Mouse (Mus musculus) midbrain, embryonic 15.5 days (tissue): ENCODE data around the gene Atp6v0a2. TPM values are rescaled to one million over a fixed set of nuclear protein-coding genes. Genes with fewer than 3 reads are reported as not detected.

Source experiments
- ATAC-seq: fragments of 200-750 bp; cut with Nextera tagmentation; replicated peaks from 2 replicates; pipeline ENCODE4 v1.8.0; 2017; ENCODE audit warnings: moderate TSS enrichment
- H3K27ac ChIP-seq: fragments of 300-500 bp; sonication (generic); 2 replicates; pipeline ENCODE4 v1.5.1; 2015; ENCODE audit warnings: mild to moderate bottlenecking, inconsistent platforms
- H3K27me3 ChIP-seq: fragments of 300-500 bp; sonication (generic); replicated peaks from 2 replicates; pipeline ENCODE4 v1.6.1; 2015; ENCODE audit warnings: inconsistent platforms
- H3K36me3 ChIP-seq: fragments of 300-500 bp; sonication (generic); replicated peaks from 2 replicates; pipeline ENCODE4 v1.6.1; 2015; ENCODE audit warnings: inconsistent platforms
- H3K4me1 ChIP-seq: fragments of 300-500 bp; sonication (generic); 2 replicates; pipeline ENCODE4 v1.6.1; 2015; ENCODE audit warnings: inconsistent platforms
- H3K4me2 ChIP-seq: fragments of 300-500 bp; sonication (generic); 2 replicates; pipeline ENCODE4 v1.6.1; 2015; ENCODE audit warnings: inconsistent platforms, mild to moderate bottlenecking, moderate library complexity
- H3K4me3 ChIP-seq: fragments of 300-500 bp; sonication (generic); 2 replicates; pipeline ENCODE4 v1.5.1; 2015; ENCODE audit warnings: mild to moderate bottlenecking, inconsistent platforms
- H3K9ac ChIP-seq: fragments of 300-500 bp; sonication (generic); 2 replicates; pipeline ENCODE4 v1.6.1; 2015; ENCODE audit warnings: mild to moderate bottlenecking, inconsistent platforms
- H3K9me3 ChIP-seq: fragments of 300-500 bp; sonication (generic); 2 replicates; pipeline ENCODE4 v1.6.1; 2016; ENCODE audit warnings: inconsistent platforms
- WGBS: fragments of 180-500 bp; shearing (Covaris S2); methylation state at CpG from one replicate; pipeline ENCODE4 v1.1.7; 2015; ENCODE audit warnings: mixed read lengths; 5-methylcytosine and 5-hydroxymethylcytosine counted together
- polyA plus RNA-seq: library from polyadenylated mRNA; unstranded; fragments of >200 nt; fragmentation: Nextera tagmentation; extraction: Ambion mirVana; gene quantifications from 2 replicates; pipeline ENCODE4 v1.2.1, GENCODE M21; 2015

The Atp6v0a2 gene
- polyA plus RNA-seq, 1 experiment from 2014 or later = 44.4 TPM

GRCm38 (mm10) chr5:124713741-124714140, 85.4 kb downstream of the Atp6v0a2 start:
- Histone ChIP-seq H3K36me3 (peaks cover 49% of the 10 kb centered on the region), H3K27ac (no peak overlapping the region), H3K9ac (no peak overlapping the region), H3K4me3 (no peak overlapping the region), H3K27me3 (no peaks in the 10 kb centered on the region), H3K4me1 (no peaks in the 10 kb centered on the region), H3K4me2 (no peak overlapping the region), H3K9me3 (no peaks in the 10 kb centered on the region)
- ATAC-seq = no peak
- 93% methylated on average over 5 of the region's 5 CpGs for WGBS

- H3K27ac ChIP-seq = no peak overlapping the region
- WGBS = 91% methylated on average over 8 of the region's 8 CpGs
- no peak for ATAC-seq
These were observed 86.8 kb downstream of the Atp6v0a2 start for GRCm38 (mm10) chr5:124715135-124715534.

GRCm38 (mm10) chr5:124717969-124718368, 89.6 kb downstream of the Atp6v0a2 start:
- peaks cover 72% of the 10 kb centered on the region for H3K36me3 ChIP-seq
- no peak overlapping the region for H3K27ac ChIP-seq
- H3K4me1 ChIP-seq = no peaks in the 10 kb centered on the region
- no peak overlapping the region for H3K4me3 ChIP-seq
- H3K9ac ChIP-seq = no peak overlapping the region
- H3K4me2 ChIP-seq = no peak overlapping the region
- 96% methylated on average over 11 of the region's 11 CpGs for WGBS
- no peaks in the 10 kb centered on the region for H3K27me3 ChIP-seq
- H3K9me3 ChIP-seq = no peaks in the 10 kb centered on the region
- ATAC-seq = no peak

More at GRCm38 (mm10) chr5:124715135-124715534, 86.8 kb downstream of the Atp6v0a2 start:
- no peaks in the 10 kb centered on the region for H3K9me3 ChIP-seq
- no peak overlapping the region for H3K9ac ChIP-seq
- H3K4me1 ChIP-seq = no peaks in the 10 kb centered on the region
- no peak overlapping the region for H3K4me2 ChIP-seq
- H3K27me3 ChIP-seq = no peaks in the 10 kb centered on the region
- no peak overlapping the region for H3K4me3 ChIP-seq
- peaks cover 63% of the 10 kb centered on the region for H3K36me3 ChIP-seq

GRCm38 (mm10) chr5:124718396-124718795, 90.0 kb downstream of the Atp6v0a2 start:
- Histone ChIP-seq H3K4me3 (no peak overlapping the region), H3K4me2 (no peak overlapping the region), H3K9ac (no peak overlapping the region), H3K9me3 (no peaks in the 10 kb centered on the region), H3K36me3 (peaks cover 72% of the 10 kb centered on the region), H3K27me3 (no peaks in the 10 kb centered on the region), H3K4me1 (no peaks in the 10 kb centered on the region), H3K27ac (no peak overlapping the region)
- no peak for ATAC-seq
- 94% methylated on average over 7 of the region's 7 CpGs for WGBS

GRCm38 (mm10) chr5:124723125-124723524, 94.7 kb downstream of the Atp6v0a2 start:
- Histone ChIP-seq H3K4me2 (no peak overlapping the region), H3K9me3 (no peaks in the 10 kb centered on the region), H3K9ac (no peak overlapping the region), H3K27me3 (no peaks in the 10 kb centered on the region), H3K4me3 (no peak overlapping the region), H3K36me3 (peaks cover 49% of the 10 kb centered on the region), H3K4me1 (0 out of 2 replicates have a peak, but pooled peaks cover 6% of the 10 kb centered on the region), H3K27ac (no peak overlapping the region)
- ATAC-seq = no peak
- WGBS = 94% methylated on average over 6 of the region's 6 CpGs

GRCm38 (mm10) chr5:124724997-124725396, 96.6 kb downstream of the Atp6v0a2 start, which contains the start of gene Dnah10:
Gene Dnah10 (plus strand): TSS chr5:124725085.
- 0 out of 2 replicates have a peak, but pooled peaks have one; percentile 50 for ATAC-seq
- Histone ChIP-seq H3K4me1 (0 out of 2 replicates have a peak, but pooled peaks cover 6% of the 10 kb centered on the region), H3K9ac (no peak within 1 kb of the TSS; the same call in 1 of the 2 replicates), H3K27me3 (no peaks in the 10 kb centered on the region), H3K9me3 (no peaks in the 10 kb centered on the region), H3K27ac (no peak within 1 kb of the TSS), H3K4me3 (0 out of 2 replicates have a peak within 1 kb of the TSS, but pooled peaks have one; percentile 7), H3K36me3 (peaks cover 31% of the 10 kb centered on the region), H3K4me2 (peak within 1 kb of the TSS; percentile 37)
- 8% methylated on average over 29 of the region's 29 CpGs for WGBS

GRCm38 (mm10) chr5:124729662-124730206, 101.4 kb downstream of the Atp6v0a2 start:
- Histone ChIP-seq H3K9me3 (no peaks in the 10 kb centered on the region), H3K4me3 (0 out of 2 replicates have a peak overlapping the region, but pooled peaks have one; percentile 5), H3K27ac (no peak overlapping the region), H3K4me1 (0 out of 2 replicates have a peak, but pooled peaks cover 5% of the 10 kb centered on the region), H3K27me3 (no peaks in the 10 kb centered on the region), H3K36me3 (no peaks in the 10 kb centered on the region), H3K9ac (no peak overlapping the region), H3K4me2 (peak overlapping the region; percentile 34)
- ATAC-seq = no peak
- 20% methylated on average over 21 of the region's 21 CpGs for WGBS

- no peaks in the 10 kb centered on the region for H3K27me3 ChIP-seq
- H3K27ac ChIP-seq = no peak overlapping the region
- H3K4me2 ChIP-seq = no peak overlapping the region
- H3K9me3 ChIP-seq = no peaks in the 10 kb centered on the region
- no peaks in the 10 kb centered on the region for H3K4me1 ChIP-seq
- H3K9ac ChIP-seq = no peak overlapping the region
- no peak overlapping the region for H3K4me3 ChIP-seq
- WGBS = 90% methylated on average over 12 of the region's 12 CpGs
- ATAC-seq = no peak
- no peaks in the 10 kb centered on the region for H3K36me3 ChIP-seq
These were observed 105.6 kb downstream of the Atp6v0a2 start for GRCm38 (mm10) chr5:124733961-124734360.

GRCm38 (mm10) chr5:124741898-124742599, 113.7 kb downstream of the Atp6v0a2 start:
- Histone ChIP-seq H3K9me3 (no peaks in the 10 kb centered on the region), H3K9ac (no peak overlapping the region), H3K27ac (no peak overlapping the region), H3K36me3 (no peaks in the 10 kb centered on the region), H3K27me3 (no peaks in the 10 kb centered on the region), H3K4me3 (no peak overlapping the region), H3K4me1 (no peaks in the 10 kb centered on the region), H3K4me2 (no peak overlapping the region)
- 96% methylated on average over 21 of the region's 21 CpGs for WGBS
- ATAC-seq = no peak

- no peak for ATAC-seq
- H3K36me3 ChIP-seq = no peaks in the 10 kb centered on the region
- H3K9me3 ChIP-seq = no peaks in the 10 kb centered on the region
- H3K4me2 ChIP-seq = no peak overlapping the region
- no peaks in the 10 kb centered on the region for H3K4me1 ChIP-seq
- H3K4me3 ChIP-seq = no peak overlapping the region
- H3K27me3 ChIP-seq = no peaks in the 10 kb centered on the region
- 84% methylated on average over 3 of the region's 3 CpGs for WGBS
- no peak overlapping the region for H3K27ac ChIP-seq
- no peak overlapping the region for H3K9ac ChIP-seq
These were observed 115.5 kb downstream of the Atp6v0a2 start for GRCm38 (mm10) chr5:124743841-124744240.

- no peak overlapping the region for H3K4me2 ChIP-seq
- ATAC-seq = no peak
- no peak overlapping the region for H3K27ac ChIP-seq
- H3K9me3 ChIP-seq = no peaks in the 10 kb centered on the region
- H3K4me1 ChIP-seq = no peaks in the 10 kb centered on the region
- H3K9ac ChIP-seq = no peak overlapping the region
- 93% methylated on average over 15 of the region's 15 CpGs for WGBS
- no peaks in the 10 kb centered on the region for H3K27me3 ChIP-seq
- no peak overlapping the region for H3K4me3 ChIP-seq
- H3K36me3 ChIP-seq = no peaks in the 10 kb centered on the region
These were observed 117.8 kb downstream of the Atp6v0a2 start for GRCm38 (mm10) chr5:124746220-124746619.

GRCm38 (mm10) chr5:124748296-124748695, 119.9 kb downstream of the Atp6v0a2 start:
- no peak overlapping the region for H3K4me3 ChIP-seq
- no peaks in the 10 kb centered on the region for H3K9me3 ChIP-seq
- no peak overlapping the region for H3K4me2 ChIP-seq
- H3K36me3 ChIP-seq = no peaks in the 10 kb centered on the region
- 88% methylated on average over 18 of the region's 18 CpGs for WGBS
- H3K9ac ChIP-seq = no peak overlapping the region
- no peak overlapping the region for H3K27ac ChIP-seq
- H3K27me3 ChIP-seq = no peaks in the 10 kb centered on the region
- no peak for ATAC-seq
- H3K4me1 ChIP-seq = no peaks in the 10 kb centered on the region
